Mouse (Mus musculus): ENCODE measurements around the gene Gm1979. TPM values are rescaled to one million over a fixed set of nuclear protein-coding genes. Genes with fewer than 3 reads are reported as not detected.
A peak's percentile ranks its signal among the peaks of the same experiment; 100 is the strongest.
"Not testable (repeated sequence)": the region's sequence is repeated elsewhere in the genome, so short reads cannot be mapped to it uniquely, and the experiment has no call there.

Gm1979 gene
- not detected for total RNA-seq (2021)
- long read RNA-seq, experiment 1, result 0 reads
- long read RNA-seq, experiment 2, result 0 reads

DNA sequence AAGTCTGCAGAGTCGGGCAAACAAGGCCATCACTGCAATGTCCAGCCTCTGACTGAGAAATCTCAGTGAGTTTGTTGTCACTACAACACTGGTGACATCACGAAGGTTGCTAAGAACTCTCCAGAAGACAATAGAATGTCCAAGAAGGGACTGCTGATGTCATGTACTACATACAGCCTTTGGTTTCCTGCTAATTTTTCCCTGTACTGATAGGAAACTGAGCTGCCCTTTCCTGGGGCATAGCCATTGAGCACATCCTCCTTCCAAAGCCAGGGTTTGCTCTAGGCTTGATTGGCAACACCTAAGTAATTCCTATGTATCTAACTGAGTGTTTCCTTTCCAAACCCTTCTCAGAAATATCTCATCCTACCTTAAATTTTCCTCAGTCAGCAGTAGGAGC lies at the start of gene Gm1979:
Gm1979 (minus strand) TSS at position 101 of the 400 bp plus-strand sequence.
- H3K4me3 ChIP-seq; H3K27ac ChIP-seq; intact Hi-C loops (cut with DNase I); DNase-seq: not testable (repeated sequence)

DNA sequence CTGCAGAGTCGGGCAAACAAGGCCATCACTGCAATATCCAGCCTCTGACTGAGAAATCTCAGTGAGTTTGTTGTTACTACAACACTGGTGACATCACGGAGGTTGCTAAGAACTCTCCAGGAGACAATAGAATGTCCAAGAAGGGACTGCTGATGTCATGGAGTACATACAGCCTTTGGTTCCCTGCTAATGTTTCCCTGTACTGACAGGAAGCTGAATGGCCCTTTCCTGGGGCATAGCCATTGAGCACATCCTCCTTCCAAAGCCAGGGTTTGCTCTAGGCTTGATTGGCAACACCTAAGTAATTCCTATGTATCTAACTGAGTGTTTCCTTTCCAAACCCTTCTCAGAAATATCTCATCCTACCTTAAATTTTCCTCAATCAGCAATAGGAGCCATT lies 34.9 kb upstream of the Gm1979 start, which contains the start of gene Speer4a:
Speer4a (minus strand) TSS at position 101 of the 400 bp plus-strand sequence.
- H3K27ac ChIP-seq; H3K4me3 ChIP-seq; DNase-seq; intact Hi-C loops (cut with DNase I): not testable (repeated sequence)

DNA sequence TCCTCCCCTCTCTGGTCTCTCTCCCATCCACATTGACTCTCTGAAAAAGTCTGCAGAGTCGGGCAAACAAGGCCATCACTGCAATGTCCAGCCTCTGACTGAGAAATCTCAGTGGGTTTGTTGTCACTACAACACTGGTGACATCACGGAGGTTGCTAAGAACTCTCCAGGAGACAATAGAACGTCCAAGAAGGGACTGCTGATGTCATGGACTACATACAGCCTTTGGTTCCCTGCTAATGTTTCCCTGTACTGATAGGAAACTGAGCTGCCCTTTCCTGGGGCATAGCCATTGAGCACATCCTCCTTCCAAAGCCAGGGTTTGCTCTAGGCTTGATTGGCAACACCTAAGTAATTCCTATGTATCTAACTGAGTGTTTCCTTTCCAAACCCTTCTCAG lies 18.2 kb upstream of the Gm1979 start, which contains the start of gene Gm5862:
Gm5862 (minus strand) TSS at position 101 of the 400 bp plus-strand sequence.
- DNase-seq; H3K4me3 ChIP-seq; H3K27ac ChIP-seq; intact Hi-C loops (cut with DNase I): not testable (repeated sequence)

DNA sequence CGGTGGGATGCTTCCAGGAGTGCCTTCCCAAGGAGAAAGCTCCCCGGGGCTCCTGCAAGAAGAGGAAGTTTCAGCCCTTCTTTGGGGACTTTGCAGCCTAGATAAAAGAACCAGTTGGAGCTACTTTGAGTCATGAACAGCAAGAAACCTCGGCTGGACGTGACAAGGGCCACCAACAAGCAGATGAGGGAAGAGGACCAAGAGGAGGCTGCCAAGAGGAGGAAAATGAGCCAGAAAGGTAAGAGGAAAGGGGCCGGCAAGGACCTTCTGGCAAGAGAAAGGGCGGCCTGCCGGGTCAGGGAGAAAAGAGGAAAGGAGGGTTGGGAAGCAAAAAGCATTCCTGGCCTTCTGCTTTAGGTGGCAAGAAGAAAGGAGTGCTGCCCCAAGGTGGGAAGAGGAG lies 3.1 kb upstream of the Gm1979 start:
- intact Hi-C loops (cut with DNase I); DNase-seq; H3K27ac ChIP-seq; H3K4me3 ChIP-seq: not testable (repeated sequence)

DNA sequence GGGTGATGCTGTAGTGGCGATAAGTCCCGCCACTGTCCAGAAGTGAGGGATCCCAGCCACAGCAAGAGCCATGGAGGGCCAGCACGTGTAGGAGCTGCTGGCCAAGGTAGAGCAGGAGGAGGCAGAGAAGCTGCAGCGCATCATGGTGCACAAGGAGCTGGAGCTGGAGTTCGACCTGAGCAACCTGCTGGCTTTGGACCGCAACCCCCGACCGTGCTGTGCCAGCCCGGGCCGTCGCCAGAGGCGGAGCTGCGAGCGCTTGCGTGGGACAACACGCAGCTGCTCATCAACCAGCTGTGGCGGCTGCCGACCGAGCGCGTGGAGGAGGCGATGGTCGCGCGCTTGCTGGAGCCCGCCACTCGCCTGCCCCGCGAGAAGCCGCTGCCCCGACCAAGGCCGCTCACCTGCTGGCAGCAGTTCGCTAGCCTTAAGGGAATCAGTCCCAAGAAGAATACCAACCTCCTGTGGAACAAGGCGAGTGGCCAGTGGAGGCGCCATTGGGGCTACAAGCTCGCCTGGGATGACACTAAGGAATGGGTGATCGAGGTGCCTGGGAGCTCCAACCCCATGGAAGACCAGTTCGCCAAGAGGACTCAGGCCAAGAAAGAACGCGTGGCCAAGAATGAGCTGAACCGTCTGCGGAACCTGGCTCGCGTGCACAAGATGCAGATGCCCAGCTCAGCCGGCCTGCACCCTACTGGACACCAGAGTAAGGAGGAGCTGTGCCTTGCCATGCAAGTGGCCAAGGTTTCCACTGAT lies 2.5 kb upstream of the Gm1979 start:
- H3K4me3 ChIP-seq; intact Hi-C loops (cut with DNase I); H3K27ac ChIP-seq: not testable (repeated sequence)
- peak; percentile 11 for DNase-seq

DNA sequence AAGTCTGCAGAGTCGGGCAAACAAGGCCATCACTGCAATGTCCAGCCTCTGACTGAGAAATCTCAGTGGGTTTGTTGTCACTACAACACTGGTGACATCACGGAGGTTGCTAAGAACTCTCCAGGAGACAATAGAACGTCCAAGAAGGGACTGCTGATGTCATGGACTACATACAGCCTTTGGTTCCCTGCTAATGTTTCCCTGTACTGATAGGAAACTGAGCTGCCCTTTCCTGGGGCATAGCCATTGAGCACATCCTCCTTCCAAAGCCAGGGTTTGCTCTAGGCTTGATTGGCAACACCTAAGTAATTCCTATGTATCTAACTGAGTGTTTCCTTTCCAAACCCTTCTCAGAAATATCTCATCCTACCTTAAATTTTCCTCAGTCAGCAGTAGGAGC lies 16.0 kb downstream of the Gm1979 start, which contains the start of gene Gm21698:
Gm21698 (minus strand) TSS at position 101 of the 400 bp plus-strand sequence.
- DNase-seq; intact Hi-C loops (cut with DNase I); H3K27ac ChIP-seq: not testable (repeated sequence)

DNA sequence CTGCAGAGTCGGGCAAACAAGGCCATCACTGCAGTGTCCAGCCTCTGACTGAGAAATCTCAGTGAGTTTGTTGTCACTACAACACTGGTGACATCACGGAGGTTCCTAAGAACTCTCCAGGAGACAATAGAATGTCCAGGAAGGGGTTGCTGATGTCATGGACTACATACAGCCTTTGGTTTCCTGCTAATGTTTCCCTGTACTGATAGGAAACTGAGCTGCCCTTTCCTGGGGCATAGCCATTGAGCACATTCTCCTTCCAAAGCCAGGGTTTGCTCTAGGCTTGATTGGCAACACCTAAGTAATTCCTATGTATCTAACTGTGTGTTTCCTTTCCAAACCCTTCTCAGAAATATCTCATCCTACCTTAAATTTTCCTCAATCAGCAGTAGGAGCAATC lies 32.0 kb downstream of the Gm1979 start, which contains the start of gene Gm21680:
Gm21680 (minus strand) TSS at position 101 of the 400 bp plus-strand sequence.
- DNase-seq; H3K4me3 ChIP-seq; H3K27ac ChIP-seq; intact Hi-C loops (cut with DNase I): not testable (repeated sequence)

More for the DNA sequence above, 16.0 kb downstream of the Gm1979 start, which contains the start of gene Gm21698:
- H3K4me3 ChIP-seq, result not testable (repeated sequence)

DNA sequence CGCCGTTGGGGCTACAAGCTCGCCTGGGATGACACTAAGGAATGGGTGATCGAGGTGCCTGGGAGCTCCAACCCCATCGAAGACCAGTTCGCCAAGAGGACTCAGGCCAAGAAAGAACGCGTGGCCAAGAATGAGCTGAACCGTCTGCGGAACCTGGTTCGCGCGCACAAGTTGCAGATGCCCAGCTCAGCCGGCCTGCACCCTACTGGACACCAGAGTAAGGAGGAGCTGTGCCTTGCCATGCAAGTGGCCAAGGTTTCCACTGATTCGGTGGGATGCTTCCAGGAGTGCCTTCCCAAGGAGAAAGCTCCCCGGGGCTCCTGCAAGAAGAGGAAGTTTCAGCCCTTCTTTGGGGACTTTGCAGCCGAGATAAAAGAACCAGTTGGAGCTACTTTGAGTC lies 47.5 kb downstream of the Gm1979 start:
- H3K27ac ChIP-seq; H3K4me3 ChIP-seq; DNase-seq; intact Hi-C loops (cut with DNase I): not testable (repeated sequence)

DNA sequence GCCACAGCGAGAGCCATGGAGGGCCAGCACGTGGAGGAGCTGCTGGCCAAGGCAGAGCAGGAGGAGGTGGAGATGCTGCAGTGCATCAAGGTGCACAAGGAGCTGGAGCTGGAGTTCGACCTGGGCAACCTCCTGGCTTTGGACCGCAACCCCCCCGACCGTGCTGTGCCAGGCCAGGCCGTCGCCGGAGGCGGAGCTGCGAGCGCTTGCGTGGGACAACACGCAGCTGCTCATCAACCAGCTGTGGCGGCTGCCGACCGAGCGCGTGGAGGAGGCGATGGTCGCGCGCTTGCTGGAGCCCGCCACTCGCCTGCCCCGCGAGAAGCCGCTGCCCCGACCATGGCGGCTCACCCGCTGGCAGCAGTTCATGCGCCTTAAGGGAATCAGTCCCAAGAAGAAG lies 48.0 kb downstream of the Gm1979 start:
- DNase-seq; H3K4me3 ChIP-seq; H3K27ac ChIP-seq; intact Hi-C loops (cut with DNase I): not testable (repeated sequence)

DNA sequence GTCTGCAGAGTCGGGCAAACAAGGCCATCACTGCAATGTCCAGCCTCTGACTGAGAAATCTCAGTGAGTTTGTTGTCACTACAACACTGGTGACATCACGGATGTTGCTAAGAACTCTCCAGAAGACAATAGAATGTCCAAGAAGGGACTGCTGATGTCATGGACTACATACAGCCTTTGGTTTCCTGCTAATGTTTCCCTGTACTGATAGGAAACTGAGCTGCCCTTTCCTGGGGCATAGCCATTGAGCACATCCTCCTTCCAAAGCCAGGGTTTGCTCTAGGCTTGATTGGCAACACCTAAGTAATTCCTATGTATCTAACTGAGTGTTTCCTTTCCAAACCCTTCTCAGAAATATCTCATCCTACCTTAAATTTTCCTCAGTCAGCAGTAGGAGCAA lies 50.3 kb downstream of the Gm1979 start, which contains the start of gene Gm21671:
Gm21671 (minus strand) TSS at position 101 of the 400 bp plus-strand sequence.
- DNase-seq; H3K4me3 ChIP-seq; intact Hi-C loops (cut with DNase I); H3K27ac ChIP-seq: not testable (repeated sequence)

Other genes starting within 250 kb of the Gm1979 start
- gene Actr3b, start 244.8 kb downstream of the Gm1979 start, total RNA-seq (2021), result 10 to 100 TPM in 1 of 2 experiments, 1 to 10 TPM in 1; 5.1 to 21.3 TPM
- not detected for gene Gm21663, start 62.4 kb downstream of the Gm1979 start, total RNA-seq (2021)
- gene Gm21671, start 50.4 kb downstream of the Gm1979 start, total RNA-seq (2021), result not detected
- not detected for gene Gm21680, start 32.1 kb downstream of the Gm1979 start, total RNA-seq (2021)
- not detected for gene Gm21698, start 16.1 kb downstream of the Gm1979 start, total RNA-seq (2021)
- gene Gm5862, start 18.1 kb upstream of the Gm1979 start, total RNA-seq (2021), result not detected
- not detected for gene Speer4a, start 34.8 kb upstream of the Gm1979 start, total RNA-seq (2021)
- gene Gm7347, start 53.8 kb upstream of the Gm1979 start, total RNA-seq (2021), result not detected
- not detected for gene Gm10471, start 84.5 kb upstream of the Gm1979 start, total RNA-seq (2021)
- gene 5031410I06Rik, start 100.6 kb upstream of the Gm1979 start, total RNA-seq (2021), result not detected
- not detected for gene Gm10220, start 116.6 kb upstream of the Gm1979 start, total RNA-seq (2021)

Data from gastrocnemius, adult 2 months (tissue).